Mouse (Mus musculus): ENCODE measurements around the gene Rtn3.

Rtn3 gene

DNA sequence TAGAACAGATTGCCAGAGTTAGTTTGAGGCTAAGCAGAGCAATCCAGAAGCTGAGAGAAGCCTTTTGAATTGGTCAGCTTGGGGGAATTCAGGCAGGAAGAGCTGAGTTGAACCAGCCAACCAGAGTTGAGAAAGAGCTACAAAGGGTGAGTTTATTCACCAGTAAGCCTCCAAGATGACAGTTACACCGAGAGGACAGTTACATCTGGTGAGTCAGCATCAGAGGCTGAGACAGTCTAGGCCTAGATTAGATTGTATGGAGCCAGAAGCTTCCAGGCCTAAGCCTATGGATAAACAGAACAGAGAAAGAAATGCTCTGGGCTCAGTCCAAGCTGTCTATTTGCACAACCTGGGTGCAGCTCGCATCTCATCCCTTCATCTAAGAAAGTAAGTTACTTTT, 105.4 kb downstream of the Rtn3 start:
- DNase-seq: no peak

Data from right cerebral cortex, postnatal 25 days (tissue).